Mouse (Mus musculus): Measurements from ENCODE around the gene Dennd1b.

GRCm38 (mm10) chr1:138928671-138929483 is 34.4 kb upstream of the Dennd1b start:
- TF ChIP-seq MYOG (IDR thresholded peaks at IDR 0.05; ENCODE audit: control insufficient read depth, extremely low read depth, insufficient read length), result no peak
- no peak for TF ChIP-seq CTCF (IDR thresholded peaks at IDR 0.05; ENCODE audit: control insufficient read depth, insufficient read depth, insufficient read length)
- no peak for TF ChIP-seq MYOD1 (IDR thresholded peaks at IDR 0.05; ENCODE audit: control insufficient read depth, insufficient read length, low read depth)
- no peak for TF ChIP-seq MAX (IDR thresholded peaks at IDR 0.05)
- no peak for TF ChIP-seq USF1 (IDR thresholded peaks at IDR 0.05; ENCODE audit: low read depth)
- no peak for TF ChIP-seq CEBPB (IDR thresholded peaks at IDR 0.05; ENCODE audit: low read depth)
- TF ChIP-seq FOSL1 (IDR thresholded peaks at IDR 0.05; ENCODE audit: insufficient read depth, low read length, poor library complexity, severe bottlenecking), result peak; percentile 65
